Mouse (Mus musculus) cerebral cortex, adult 2 months (tissue): ENCODE results near the gene Cabp4.

Experiments
- WGBS: fragments of 180-500 bp; shearing (Covaris S2); methylation state at CpG from one replicate; pipeline ENCODE4 v1.1.7; 2018; 5-methylcytosine and 5-hydroxymethylcytosine counted together

The Cabp4 gene

DNA sequence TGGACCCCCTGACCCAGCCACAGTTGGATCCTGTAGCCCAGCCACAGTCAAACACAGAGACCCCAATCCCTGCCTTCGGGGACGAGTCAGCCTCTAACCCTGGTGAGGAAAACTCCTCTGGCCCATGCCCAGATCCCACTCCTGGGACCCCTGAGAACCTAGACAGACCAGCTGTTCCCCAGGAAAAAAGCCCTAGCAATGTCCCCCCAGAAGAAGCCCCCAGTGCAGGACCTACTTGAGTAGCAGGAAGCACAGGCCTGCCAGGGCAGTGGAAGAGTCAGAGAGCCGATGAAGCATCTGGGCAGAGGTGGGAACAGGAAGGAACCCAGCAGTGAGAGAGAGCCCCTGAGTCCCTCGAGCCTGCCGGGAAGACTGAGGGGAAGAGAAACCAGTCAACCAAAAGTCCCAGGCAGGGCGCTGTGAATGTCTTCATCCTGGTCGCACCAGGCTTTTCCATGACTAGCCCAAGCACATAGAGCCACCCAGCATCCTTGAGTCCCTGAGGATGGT lies at the start of gene Cabp4:
Gene Cabp4, minus strand, starts transcription at position 275 of the 510 bp plus-strand sequence.
- 79% methylated on average over 7 of the region's 7 CpGs for WGBS

DNA sequence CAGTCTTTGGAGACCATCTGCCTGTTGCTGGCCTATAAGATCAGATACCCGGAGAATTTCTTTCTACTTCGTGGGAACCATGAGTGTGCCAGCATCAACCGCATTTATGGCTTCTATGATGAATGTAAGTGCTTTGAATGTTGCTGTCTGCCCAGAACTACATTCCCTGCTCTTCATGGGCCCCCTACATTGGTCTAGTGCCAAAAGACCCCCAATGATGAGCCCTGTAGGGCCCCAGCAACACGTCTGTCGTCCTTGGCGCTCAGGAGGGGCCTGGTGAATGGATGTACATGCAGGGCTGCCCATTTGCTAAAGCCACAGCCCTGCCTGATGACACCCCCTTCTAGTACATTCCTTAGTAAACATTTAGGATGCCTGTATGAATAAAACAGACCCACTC lies 49.3 kb upstream of the Cabp4 start:
- 32% methylated on average over 6 of the region's 6 CpGs for WGBS

DNA sequence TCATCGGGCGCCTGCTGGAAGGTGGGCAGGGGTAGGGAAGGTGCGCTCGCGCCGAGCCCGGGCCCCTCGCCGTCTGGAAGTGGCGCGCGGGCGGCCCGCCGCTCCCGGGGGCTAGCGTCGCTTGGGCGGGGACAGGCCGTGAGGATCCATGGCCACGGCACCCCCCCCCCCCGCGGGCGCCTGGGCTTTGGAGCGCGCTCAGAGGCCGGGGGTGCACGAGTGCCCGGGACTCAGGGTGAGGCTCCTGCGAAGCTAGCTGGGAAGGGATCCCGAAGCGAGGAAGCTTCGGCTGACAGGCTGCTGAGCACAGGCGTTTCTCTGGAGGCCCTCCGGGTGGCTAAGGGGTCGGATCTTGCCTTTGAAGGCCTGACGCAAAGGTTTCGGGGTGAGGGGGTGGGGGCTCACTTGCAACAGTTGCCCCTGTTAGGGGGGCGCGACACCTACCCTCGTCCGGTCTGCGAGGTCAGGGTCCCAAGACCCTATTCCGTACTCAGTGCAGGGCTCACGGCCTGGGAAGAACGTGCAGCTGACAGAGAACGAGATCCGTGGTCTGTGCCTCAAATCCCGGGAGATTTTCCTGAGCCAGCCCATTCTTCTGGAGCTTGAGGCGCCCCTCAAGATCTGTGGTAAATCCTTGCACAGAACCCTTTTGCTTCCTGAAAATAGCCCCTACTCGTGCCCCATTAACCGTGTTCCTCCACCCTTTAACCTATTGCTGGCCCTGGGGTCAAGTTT lies 48.6 kb upstream of the Cabp4 start:
- WGBS = under 1% methylated on average over 51 of the region's 52 CpGs

DNA sequence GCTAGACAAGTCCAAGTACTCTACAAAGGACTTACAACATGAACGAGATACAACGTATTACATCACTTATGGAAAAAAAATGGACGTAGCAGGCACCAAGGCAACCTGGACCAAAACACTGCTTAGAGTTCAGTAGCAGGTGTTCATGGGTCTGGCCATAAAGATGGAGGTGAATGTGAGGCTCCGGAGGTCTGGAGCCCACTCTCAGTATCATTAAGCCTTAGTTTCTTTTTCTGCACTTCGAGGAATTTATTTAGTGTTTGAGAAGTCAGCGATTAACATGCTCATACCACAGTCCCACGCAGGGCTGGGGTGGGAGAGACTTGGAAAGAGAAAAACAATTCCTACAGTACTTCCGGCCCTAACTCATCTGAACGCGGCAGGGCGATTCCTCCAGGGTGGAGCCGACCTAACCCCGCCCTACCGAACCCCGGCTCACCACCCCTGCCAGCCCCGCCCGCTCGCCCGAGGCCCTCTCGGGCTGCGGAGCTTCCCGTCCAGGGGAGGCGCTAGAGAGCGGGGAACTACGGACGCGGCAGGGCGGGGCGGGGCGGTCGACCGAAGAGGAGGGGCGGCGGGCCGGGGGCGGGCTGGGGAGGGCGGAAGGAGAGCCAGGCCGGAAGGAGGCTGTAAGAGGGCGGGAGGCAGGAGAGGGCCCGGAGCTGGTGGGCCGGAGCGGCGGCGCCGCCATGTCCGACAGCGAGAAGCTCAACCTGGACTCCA lies 47.9 kb upstream of the Cabp4 start, which contains the start of gene Ppp1ca:
Gene Ppp1ca, plus strand, starts transcription at position 538 of the 723 bp plus-strand sequence.
- WGBS = 2% methylated on average over 47 of the region's 47 CpGs

DNA sequence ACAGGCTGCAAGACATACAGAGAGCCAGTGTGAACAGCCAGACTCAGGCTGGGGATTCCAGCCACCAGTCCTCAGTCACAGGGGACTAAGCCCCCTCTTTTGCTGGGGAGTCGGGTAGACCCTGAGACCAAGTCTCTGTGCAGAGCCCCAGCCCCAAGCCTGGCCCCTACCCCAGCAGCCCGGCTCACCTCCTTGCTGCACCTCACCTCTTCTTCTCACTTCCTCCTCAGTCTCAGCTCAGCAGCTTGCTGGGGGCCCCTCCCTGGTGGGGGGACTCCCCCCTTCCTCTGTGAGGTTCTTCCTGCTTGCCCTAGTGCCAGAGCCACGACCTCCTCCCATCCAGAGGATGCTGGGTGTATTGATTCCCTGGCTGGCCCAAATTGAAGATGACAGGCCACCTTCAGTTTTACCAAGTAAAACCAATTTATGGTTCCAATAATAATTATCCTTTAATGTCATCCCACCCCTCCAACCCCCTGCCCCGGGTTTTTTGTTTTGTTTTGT lies 47.0 kb upstream of the Cabp4 start, which contains the start of gene Tbc1d10c:
Gene Tbc1d10c, minus strand, starts transcription at position 454 of the 504 bp plus-strand sequence.
- 65% methylated on average over 4 of the region's 4 CpGs for WGBS

DNA sequence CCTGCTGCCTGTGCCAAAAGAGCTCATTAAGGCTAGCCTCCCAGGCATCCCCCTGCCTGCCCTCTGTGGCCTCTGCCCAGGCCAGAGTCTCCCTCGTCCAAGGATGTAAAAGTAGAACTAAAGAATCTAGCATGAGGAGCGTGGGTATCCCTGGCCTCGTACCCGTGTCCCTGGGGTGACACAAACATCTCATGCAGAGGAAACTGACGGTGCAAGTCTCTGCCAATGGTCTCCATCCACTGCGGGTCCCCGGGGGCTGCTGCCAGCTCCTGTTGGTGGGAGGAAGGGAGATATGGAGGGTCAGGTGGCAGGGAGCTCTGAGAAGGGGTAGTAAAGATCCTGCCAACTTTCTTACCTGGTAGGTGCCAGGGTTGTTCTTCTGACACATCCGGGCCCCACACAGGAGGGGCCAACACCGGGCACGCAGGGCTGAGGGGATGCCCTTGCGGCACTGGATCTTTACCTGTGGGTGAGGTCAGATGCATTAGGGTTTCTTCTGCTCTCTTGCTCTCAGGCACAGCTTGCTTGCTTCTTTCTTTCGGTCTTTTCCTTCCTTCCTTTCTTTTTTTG lies 45.3 kb upstream of the Cabp4 start:
- 92% methylated on average over 12 of the region's 12 CpGs for WGBS

DNA sequence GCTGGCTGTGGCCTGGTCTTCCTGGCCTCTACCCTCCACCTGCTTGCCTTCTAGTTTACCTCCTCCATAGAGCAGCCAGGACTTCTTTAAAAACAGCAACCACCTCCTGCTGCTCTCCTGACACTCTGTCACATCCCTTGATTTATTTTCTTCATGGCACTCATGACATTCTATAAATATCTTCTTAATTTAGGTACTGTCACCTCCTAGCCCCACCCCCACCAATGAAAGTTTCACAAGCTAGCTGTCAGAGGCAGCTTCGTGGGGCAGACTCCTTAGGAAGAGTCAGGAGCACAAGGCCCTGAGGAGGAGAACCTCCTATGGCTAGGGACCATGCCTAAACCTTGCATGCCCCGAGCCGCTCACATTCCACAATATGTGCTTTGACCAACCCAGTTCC lies 43.5 kb upstream of the Cabp4 start:
- 82% methylated on average over 3 of the region's 3 CpGs for WGBS

DNA sequence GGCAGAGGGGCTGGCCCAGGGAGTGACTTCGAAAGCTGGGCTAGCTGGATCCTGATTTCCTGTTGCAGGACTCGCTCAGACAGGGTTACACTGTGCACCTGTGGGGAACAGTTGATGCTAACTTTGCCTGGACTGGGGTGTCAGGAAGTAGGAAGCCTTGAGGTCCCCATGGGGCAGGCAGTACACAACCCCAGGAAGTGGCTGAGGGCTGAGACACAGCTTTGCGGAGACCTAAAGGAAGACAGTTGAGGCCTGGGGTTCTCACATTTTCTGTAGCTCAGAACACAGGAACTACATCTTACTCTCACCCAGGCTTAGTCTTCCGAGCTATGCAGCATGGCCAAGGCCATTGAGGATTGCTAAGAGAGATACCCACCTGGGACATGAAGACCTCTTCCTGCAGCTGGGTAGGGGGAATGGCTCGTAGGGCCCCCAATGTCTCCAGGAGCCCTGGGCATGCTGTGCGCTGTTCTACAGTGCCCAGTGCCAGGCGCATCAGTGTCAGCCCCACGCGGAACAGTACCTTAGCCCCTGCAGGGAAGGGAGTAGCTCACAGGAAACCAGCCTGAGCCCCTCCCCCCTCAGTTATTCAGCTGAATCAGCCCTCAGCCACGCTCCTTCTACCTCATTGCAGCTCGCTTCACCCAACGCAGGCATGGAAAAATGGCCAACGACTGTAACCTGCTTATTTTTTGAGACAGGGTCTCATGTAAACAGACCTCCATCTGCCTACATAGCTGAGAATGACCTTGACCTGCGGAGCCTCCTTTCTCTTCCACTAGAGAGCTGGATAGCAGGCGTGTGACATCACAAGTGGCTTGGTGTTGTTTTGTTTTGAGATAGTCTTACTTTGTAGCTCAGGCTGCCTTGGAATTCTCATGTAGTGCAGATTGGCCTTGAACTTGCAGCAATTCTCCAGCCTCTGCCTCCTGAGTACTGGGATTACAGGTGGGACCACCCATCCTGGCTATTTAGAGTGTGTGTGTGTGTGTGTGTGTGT lies 41.4 kb upstream of the Cabp4 start:
- WGBS = 73% methylated on average over 15 of the region's 15 CpGs

DNA sequence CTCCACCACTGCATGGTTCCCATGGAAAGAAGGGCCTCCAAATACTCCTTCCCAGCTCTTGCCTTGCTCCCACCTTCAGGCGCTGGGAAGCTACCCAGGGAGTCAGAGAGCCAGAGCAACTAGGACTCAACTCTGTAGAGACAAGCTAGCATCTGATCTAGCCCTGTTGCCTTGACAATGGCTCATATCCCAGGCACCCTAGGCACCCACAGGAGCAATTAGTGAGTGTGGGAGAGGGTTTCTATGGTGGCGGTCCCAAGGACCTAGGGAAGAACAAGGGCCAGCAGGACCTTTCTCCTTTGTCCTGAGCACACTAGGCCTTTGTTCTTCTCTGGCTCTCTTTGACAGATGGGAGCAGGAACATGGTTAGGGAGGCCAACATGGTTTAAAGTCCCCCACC lies 39.9 kb upstream of the Cabp4 start:
- WGBS = 63% methylated on average over 2 of the region's 2 CpGs

DNA sequence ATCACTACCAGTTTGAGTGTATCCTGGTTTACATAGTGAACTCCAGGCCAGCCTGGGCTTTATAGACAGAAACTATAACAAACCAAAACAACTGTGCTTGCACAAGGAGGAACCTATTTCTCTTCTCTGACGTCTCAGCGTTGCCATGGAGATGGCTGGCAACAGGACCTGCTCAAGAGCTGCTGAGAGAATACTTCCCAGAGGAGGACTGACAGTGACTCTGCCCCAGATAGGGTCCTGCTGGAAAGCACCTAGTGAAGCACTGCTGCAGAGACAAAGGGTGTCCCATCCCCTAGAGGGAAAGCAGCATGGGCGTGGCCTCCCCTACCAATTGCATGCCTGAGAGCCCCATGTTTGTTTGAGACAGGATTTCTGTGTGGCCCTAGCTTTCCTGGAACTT lies 38.1 kb upstream of the Cabp4 start:
- WGBS = 40% methylated on average over 3 of the region's 3 CpGs

DNA sequence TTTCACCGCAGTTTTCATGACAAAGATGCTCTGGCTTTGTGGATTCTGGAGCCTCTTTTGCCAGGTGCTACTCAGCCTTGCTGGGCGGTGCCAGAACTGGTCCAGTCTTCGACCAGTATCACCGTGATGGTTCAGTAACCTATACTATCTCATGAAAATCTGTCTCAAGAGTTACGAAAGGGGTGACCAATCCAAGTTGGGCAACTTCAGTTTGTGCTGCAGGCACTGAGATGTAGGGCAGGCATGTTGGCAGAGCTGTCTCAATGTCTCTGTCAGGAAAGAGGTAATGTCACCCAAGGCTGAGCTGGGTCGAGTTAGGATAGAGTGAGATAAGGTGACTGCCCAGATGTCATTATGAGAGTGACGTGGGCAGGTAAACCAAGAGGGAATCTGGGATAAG lies 36.6 kb upstream of the Cabp4 start:
- WGBS = 92% methylated on average over 7 of the region's 7 CpGs

DNA sequence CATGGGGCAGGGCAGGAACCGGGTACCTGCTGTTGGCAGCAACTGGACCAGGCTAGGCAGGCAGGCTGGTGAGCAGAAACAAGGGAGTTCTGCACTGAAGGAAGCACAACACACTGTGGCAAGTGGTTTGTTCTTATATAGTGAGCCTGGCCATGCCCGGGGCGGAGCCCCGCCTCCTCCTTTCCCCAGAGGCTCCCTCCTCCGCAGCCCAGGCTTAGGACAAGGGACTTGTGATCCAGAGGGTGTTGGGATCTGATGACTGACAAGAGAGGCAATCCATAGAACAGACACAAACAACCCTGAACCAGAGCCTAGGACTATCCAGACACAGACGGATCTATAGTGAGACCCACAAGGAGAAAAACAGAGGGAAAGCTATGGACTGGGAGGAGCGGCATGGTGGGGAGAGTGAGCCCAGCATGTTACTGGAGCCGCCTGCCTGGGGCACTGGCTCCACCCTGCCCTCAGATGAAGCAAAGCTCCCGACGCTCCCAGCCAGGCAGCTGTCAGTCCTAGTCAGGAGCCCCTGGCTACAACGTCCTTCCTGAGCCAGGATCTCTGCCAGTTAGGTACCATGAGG lies 31.6 kb upstream of the Cabp4 start, which contains the start of gene Carns1:
Gene Carns1, minus strand, starts transcription at position 112 of the 580 bp plus-strand sequence.
- whole genome bisulfite sequencing = 18% methylated on average over 11 of the region's 11 CpGs

DNA sequence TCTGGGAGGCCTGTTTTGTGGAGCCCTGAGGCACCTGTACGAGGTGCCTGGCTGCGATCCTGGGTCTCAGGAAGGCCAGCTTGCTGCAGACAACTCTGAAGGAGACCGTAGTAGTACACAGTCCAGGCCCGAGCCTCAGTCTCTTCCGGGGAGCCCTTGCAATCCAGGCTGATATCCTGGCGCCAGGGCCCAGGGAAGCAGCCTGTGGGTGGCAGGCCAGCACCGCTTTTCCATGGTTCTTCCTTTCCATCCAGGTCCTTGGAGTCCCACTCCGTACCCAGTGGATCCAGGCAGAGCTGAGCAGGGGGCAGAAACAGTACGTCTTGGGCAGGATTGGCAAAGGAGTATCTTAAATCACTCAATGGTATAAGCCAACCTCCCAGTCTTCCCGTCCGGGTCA lies 29.1 kb upstream of the Cabp4 start:
- WGBS = 74% methylated on average over 11 of the region's 11 CpGs

DNA sequence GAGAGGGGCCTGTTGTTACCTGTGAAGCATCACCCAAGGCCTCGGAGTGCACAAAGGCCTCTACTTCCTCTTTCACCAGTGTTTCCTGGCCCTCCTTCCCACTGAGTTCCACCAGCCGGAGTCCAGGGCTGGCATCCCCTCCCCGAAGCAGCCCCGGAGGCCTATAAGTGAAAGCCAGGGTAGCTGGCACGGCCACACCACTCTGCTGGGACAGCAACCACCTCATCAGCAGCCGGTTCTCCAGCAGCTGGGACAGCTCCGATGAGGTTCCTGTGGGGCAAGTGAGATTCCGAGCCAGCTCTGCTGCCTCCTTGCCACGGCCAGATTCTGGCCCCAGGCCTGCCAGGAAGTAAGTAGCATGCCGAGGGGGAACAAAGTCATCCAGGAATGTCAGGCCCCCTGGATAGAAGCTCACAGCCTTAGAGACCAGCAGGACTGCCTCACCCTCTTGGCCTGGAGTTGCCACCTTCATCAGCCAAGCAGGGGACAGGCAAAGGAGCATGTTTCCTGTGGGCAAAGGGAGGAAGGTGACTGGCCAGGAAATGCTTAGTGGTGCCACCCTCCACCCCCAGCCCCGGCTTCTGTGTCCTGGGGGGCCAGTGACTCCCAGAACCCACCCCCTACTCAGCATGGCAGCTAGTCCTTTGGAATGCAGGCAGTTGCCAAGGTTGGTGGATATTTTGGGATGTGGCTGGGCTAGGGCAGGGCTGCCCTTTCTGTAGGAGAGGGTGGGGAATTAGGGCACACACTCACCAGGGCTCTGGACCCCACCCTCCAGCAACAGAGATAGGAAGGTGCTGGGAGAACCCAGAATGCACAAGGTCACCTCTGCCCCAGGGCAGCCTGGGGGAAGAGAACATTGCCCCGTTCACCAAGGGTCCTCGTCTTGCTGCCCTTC lies 27.8 kb upstream of the Cabp4 start:
- WGBS = 64% methylated on average over 13 of the region's 13 CpGs

DNA sequence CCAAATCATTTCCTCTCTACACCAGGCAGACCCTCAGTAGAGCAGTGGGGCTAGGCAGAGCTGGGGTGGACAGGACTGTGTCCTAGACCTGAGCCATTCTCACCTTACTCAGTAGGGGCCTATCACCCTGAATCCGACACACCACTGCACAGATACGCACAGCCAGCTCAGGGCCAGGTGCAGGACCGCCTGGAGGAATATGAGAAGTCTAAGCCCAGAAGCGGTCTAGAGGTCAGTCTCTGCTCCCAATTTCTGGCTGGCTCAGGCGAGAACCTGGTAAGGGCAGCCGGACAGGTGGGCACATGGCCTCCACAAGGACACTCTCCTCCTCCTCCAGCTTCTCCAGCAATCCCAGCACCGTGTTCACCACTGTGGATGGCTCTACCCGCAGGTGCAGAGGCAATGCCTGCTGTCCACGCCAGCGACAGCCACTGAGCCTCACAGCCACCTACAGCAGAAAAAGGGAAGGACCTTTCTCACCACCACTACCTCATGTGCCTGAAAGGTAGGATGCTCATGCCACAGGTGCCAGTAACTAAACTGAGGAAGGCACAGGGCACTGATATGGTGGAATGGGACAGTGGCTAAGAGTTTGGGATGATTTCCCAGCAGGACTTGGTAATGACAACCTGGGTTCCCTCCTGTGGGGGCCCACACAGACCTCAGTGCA lies 27.0 kb upstream of the Cabp4 start:
- 94% methylated on average over 10 of the region's 10 CpGs for WGBS

DNA sequence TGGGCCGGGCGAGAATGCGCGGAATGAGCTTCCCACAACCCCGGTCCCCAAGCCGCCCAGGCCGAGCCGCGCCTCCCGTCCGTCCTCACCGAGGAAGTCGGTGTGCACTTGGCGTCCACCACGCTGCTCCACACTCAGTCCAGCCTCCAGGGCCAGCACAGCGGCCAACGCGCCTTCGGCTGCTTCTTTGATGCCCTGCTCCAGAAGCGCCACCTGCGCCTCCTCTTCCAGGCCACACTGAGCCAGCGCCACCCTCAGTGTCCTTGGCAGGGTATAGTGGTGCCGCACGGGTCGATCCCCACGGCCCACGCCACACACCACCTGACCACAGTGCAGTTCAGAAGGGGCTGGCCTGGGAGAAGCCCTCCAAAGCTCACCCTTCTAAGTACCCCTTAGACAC lies 26.0 kb upstream of the Cabp4 start:
- WGBS = 2% methylated on average over 27 of the region's 27 CpGs

DNA sequence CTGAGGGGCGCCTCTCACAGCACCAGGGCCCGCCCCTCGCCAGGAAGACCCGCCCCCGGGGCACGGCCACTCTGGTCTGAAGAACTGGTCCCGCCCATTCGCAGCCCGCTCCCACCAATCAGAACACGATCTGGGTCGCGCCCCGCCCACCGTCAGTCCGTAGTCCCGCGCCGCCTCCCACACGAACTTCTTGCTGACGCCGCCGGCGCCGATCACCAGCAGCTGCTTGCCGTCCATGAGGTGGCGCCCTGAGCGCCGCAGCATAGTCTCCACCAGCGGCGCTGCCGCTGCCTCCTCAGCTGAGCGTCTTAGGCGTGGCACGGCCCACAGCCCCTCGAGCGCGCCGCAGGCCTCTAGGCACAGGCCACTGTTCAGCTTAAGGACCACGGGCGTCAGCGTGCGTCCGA lies 25.5 kb upstream of the Cabp4 start:
- WGBS = under 1% methylated on average over 43 of the region's 43 CpGs

DNA sequence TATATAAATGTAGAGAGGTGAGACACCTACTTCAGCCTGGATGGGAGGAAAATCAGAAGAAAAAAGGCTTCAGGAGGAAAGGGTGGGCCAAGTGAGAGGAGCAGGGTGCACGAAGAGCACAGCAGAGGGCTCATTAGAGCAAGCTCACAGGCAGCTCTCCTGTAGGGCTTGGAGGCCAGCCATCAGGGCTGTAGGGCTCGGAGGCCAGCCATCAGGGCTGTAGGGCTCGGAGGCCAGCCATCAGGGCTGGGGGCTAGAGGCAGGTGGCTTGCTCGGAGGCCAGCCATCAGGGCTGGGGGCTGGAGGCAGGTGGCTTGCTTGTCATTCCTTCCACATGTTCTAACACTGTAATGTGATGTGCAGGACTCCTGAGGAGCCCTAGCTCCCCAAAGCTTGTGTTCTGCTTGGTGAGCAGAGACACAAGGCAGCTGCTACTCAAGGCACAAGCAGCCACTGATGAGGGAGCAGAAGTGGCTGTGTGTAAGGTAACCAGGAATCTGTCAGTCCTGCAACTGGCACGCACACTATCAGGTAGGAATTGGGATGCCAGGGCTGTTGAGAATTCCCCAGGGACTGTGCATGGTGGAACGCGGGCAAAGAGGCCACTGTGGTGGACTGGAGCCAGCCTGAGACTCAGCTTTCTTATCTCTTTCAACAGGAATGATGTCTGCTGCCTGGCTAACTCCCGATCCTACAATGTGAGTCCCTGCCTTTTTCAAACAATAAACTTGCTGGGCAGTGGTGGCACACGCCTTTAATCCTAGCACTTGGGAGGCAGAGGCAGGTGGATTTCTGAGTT lies 23.0 kb upstream of the Cabp4 start:
- 80% methylated on average over 9 of the region's 9 CpGs for WGBS
